Mouse (Mus musculus): ENCODE data around the gene Ugt1a6a. TPM values are rescaled to one million over a fixed set of nuclear protein-coding genes. Genes with fewer than 3 reads are reported as not detected.
"Not testable (repeated sequence)": the region's sequence is repeated elsewhere in the genome, so short reads cannot be mapped to it uniquely, and the experiment has no call there.

Ugt1a6a gene
- polyA plus RNA-seq, 1 experiment from 2014 or later: 7.9 TPM

DNA sequence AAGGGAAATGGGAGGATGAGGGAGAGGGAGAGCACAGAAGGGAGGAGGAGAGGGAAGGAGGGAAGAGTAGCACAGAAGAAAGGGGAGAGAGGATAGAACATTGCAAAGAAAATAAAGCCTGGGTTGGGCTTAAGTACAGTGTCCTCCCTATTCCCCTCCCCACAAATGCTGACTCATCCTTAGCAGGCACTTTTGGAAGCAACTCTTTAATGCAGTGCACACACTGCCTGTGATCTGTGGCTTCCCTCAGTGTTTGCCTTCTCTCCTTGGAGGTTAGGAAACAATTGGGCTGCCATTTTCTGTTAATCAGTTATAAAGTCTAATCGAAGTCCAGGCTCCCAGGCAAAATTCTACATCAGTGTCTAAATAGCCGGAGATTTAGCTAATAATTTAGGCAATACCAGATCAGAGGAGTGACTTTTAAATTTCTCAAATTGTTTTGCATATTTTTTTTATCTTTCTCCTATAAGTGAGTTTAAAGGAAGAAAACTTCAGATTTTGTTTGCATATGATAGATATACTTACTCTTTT is 25.5 kb upstream of the Ugt1a6a start:
- H3K4me3 ChIP-seq (replicated peaks); H3K4me2 ChIP-seq (replicated peaks); H3K27ac ChIP-seq; H3K9ac ChIP-seq; H3K36me3 ChIP-seq; H3K27me3 ChIP-seq (replicated peaks); H3K4me1 ChIP-seq (replicated peaks); H3K9me3 ChIP-seq: not testable (repeated sequence)
- 53% methylated on average over 2 of the region's 2 CpGs for WGBS
- peak; percentile 93 for ATAC-seq

GRCm38 (mm10) chr1:88109604-88110003 is 25.0 kb upstream of the Ugt1a6a start:
- not testable (repeated sequence) for ATAC-seq; H3K9me3 ChIP-seq; H3K36me3 ChIP-seq; H3K4me1 ChIP-seq (replicated peaks); H3K27ac ChIP-seq; H3K9ac ChIP-seq; H3K27me3 ChIP-seq (replicated peaks); H3K4me2 ChIP-seq (replicated peaks); H3K4me3 ChIP-seq (replicated peaks)
- 31% methylated on average over 2 of the region's 2 CpGs for WGBS

GRCm38 (mm10) chr1:88112769-88113168 is 21.8 kb upstream of the Ugt1a6a start:
- H3K27ac ChIP-seq; H3K4me2 ChIP-seq (replicated peaks); H3K27me3 ChIP-seq (replicated peaks); H3K9ac ChIP-seq; H3K9me3 ChIP-seq; ATAC-seq; H3K4me3 ChIP-seq (replicated peaks); H3K4me1 ChIP-seq (replicated peaks); H3K36me3 ChIP-seq: not testable (repeated sequence)
- WGBS: 93% methylated on average over 6 of the region's 6 CpGs

- peak; percentile 51; the same call in 1 of the 2 replicates for ATAC-seq
- H3K9ac ChIP-seq; H3K4me2 ChIP-seq (replicated peaks); H3K4me3 ChIP-seq (replicated peaks); H3K9me3 ChIP-seq; H3K4me1 ChIP-seq (replicated peaks); H3K36me3 ChIP-seq; H3K27me3 ChIP-seq (replicated peaks); H3K27ac ChIP-seq: not testable (repeated sequence)
- 10% methylated on average over 4 of the region's 4 CpGs for WGBS
These were observed 14.1 kb upstream of the Ugt1a6a start for GRCm38 (mm10) chr1:88120550-88120949.

- not testable (repeated sequence) for H3K36me3 ChIP-seq; H3K9ac ChIP-seq; H3K9me3 ChIP-seq; H3K4me2 ChIP-seq (replicated peaks); H3K4me1 ChIP-seq (replicated peaks); ATAC-seq; H3K27me3 ChIP-seq (replicated peaks); H3K27ac ChIP-seq; H3K4me3 ChIP-seq (replicated peaks)
- WGBS: no CpG with 5 or more reads among the region's 1 CpGs
These were observed 13.1 kb upstream of the Ugt1a6a start for GRCm38 (mm10) chr1:88121521-88121920.

DNA sequence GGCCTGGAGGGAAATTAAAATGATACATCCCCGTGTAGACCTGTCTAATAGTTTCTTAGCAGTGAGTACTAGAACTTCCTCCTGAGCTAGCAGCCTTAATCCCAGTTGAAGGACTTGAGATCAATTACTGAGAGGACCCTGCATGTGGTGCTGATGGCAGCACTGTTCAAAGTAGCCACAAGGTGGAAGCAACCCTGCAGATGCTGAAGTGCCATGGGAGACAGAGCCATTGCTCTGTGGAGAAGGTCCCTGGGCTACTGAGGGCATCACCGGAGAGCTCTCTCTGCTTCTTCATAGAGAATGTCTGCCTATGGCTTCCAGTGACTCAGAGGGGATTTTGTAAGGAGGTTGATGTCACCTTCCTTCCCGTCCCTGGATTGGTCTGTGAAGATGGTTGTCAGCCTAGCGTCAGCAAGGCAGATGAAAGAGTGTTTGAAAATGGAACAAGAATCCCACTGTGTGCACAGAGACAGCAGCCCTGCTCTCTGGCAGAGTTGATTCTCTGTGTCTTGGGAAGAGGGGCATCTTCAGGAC is 8.7 kb upstream of the Ugt1a6a start:
- not testable (repeated sequence) for H3K9ac ChIP-seq; H3K9me3 ChIP-seq; H3K27ac ChIP-seq; H3K4me3 ChIP-seq (replicated peaks); ATAC-seq; H3K36me3 ChIP-seq; H3K4me2 ChIP-seq (replicated peaks); H3K4me1 ChIP-seq (replicated peaks); H3K27me3 ChIP-seq (replicated peaks)
- 78% methylated on average over 4 of the region's 4 CpGs for WGBS

DNA sequence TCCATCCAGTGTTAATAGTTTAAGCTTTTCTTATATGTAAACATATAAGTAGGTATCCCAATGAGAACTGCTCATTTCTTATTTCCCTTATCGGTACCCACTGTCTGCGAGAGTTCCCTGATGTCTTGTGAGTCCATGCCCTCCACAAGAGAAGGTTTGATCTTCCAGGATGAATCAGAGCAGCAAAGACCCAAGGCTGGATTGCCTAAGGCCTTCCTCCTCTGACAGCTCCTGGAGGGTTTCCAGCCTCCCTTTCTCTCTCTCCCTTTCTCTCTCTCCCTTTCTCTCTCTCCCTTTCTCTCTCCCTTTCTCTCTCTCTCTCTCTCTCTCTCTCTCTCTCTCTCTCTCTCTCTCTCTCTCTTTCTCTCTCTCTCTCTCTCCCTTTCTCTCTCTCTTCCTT is 5.5 kb upstream of the Ugt1a6a start:
- H3K9ac ChIP-seq; ATAC-seq; H3K36me3 ChIP-seq; H3K27ac ChIP-seq; H3K4me2 ChIP-seq (replicated peaks); H3K4me1 ChIP-seq (replicated peaks); H3K27me3 ChIP-seq (replicated peaks); H3K9me3 ChIP-seq; H3K4me3 ChIP-seq (replicated peaks): not testable (repeated sequence)
- WGBS: 79% methylated on average over 2 of the region's 2 CpGs

- not testable (repeated sequence) for H3K9me3 ChIP-seq; H3K27me3 ChIP-seq (replicated peaks); H3K36me3 ChIP-seq; H3K4me3 ChIP-seq (replicated peaks); H3K4me2 ChIP-seq (replicated peaks); H3K27ac ChIP-seq; H3K9ac ChIP-seq
- WGBS: 59% methylated on average over 1 of the region's 1 CpGs
- H3K4me1 ChIP-seq (replicated peaks): peaks cover 10% of the 10 kb centered on the region
- peak; percentile 67 for ATAC-seq
These were observed 4.4 kb upstream of the Ugt1a6a start for GRCm38 (mm10) chr1:88130223-88130622.

DNA sequence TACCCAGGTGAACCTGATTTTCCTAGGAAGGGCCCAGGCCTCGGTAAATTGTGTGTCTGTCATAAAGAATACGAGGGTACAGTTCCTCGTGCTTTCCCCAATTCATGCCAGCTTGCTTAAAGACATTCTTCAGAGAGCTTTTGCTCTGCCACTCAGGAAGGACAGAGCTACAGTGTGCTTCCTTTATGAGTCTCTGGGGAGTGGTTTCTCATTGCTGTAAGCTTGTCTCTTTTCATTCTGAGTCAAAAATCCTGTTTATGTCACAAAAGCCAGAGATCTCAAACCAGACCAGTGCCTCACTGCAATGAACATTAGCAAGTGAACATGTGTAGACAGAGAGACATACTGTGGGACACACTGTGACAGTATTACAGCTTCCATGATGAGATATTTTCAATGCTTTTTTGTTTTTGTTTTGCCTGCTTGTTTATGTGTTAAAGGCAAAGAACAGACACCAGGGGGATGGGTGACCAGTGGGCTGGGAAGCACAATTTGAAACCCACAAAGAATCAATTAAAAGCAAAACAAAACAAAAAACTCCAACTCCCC is 627 bp upstream of the Ugt1a6a start:
- H3K27ac ChIP-seq: peak overlapping the region; percentile 61; the same call in 1 of the 2 replicates
- 64% methylated on average over 3 of the region's 3 CpGs for WGBS
- no peak for ATAC-seq

DNA sequence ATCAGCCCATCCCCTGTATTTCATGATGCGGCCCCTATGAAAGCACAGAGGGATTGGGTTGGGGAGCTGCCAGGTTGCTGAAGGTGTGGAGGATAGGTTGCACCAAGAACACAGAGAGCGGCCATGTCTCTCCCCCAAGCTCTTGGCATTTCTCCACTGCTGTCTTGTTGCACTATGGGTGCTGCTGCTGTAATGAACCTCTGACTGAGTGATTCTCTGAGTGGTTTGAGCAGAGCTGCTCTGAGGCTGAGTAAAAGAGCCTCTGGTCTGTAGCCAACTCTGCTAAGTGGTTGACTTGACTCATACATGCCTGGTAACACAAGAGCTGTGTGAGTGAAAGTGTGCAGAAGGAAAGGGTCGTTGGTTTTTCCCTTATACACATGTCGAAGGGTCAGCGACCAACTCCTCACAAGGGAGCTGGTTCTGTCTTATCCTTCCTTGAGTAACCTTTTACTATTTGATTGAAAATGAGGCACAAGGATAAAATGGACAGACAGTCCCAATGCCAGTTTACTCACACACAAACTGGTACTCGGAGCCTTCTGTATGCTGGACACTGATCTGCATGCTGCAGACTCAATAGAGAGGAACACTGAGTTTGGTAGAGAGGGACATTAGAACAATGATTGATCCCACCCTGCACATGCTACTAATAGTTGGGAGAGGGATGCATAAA is 758 bp downstream of the Ugt1a6a start:
- H3K4me3 ChIP-seq (replicated peaks): not testable (repeated sequence)
- 85% methylated on average over 6 of the region's 6 CpGs for WGBS

More for the DNA sequence above, 627 bp upstream of the Ugt1a6a start:
- Histone ChIP-seq H3K4me2 (replicated peaks) (no peak overlapping the region), H3K9ac (no peak overlapping the region), H3K27me3 (replicated peaks) (no peaks in the 10 kb centered on the region), H3K4me1 (replicated peaks) (peaks cover 10% of the 10 kb centered on the region), H3K36me3 (no peaks in the 10 kb centered on the region), H3K4me3 (replicated peaks) (no peak overlapping the region), H3K9me3 (no peaks in the 10 kb centered on the region)

DNA sequence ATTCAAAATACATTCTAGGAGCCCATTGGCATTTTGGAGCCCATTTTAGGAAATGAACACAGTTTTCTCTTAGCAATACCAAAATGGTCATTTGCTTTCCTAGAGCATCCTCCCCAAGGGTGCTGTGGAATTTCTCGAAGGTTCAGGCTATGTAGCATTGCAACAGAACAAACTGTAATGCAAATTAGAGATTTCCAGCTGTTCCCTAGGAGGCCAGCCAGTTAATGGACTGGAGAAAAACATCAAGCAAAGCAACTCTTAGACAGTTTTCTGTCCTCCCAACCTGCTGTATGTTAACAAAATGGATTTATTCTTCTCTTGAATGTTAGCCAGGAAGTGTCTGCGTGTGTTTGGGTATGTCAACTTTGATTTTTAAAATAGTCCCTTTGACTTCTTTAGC is 2.0 kb downstream of the Ugt1a6a start:
- H3K4me3 ChIP-seq (replicated peaks): no peak overlapping the region
- 81% methylated on average over 2 of the region's 2 CpGs for WGBS
- H3K4me2 ChIP-seq (replicated peaks): no peak overlapping the region
- H3K36me3 ChIP-seq: no peaks in the 10 kb centered on the region
- H3K9ac ChIP-seq: no peak overlapping the region
- H3K9me3 ChIP-seq: no peaks in the 10 kb centered on the region
- ATAC-seq: no peak
- H3K27ac ChIP-seq: no peak overlapping the region
- H3K27me3 ChIP-seq (replicated peaks): no peaks in the 10 kb centered on the region
- H3K4me1 ChIP-seq (replicated peaks): peaks cover 10% of the 10 kb centered on the region

More for the DNA sequence above, 758 bp downstream of the Ugt1a6a start:
- peaks cover 10% of the 10 kb centered on the region for H3K4me1 ChIP-seq (replicated peaks)
- H3K4me2 ChIP-seq (replicated peaks); H3K9ac ChIP-seq; H3K27ac ChIP-seq; H3K36me3 ChIP-seq; H3K9me3 ChIP-seq; H3K27me3 ChIP-seq (replicated peaks); ATAC-seq: not testable (repeated sequence)

GRCm38 (mm10) chr1:88137264-88137663 is 2.7 kb downstream of the Ugt1a6a start:
- Histone ChIP-seq H3K4me3 (replicated peaks) (no peak overlapping the region), H3K9ac (no peak overlapping the region), H3K4me2 (replicated peaks) (no peak overlapping the region), H3K36me3 (no peaks in the 10 kb centered on the region), H3K9me3 (no peaks in the 10 kb centered on the region), H3K4me1 (replicated peaks) (peaks cover 10% of the 10 kb centered on the region), H3K27ac (no peak overlapping the region), H3K27me3 (replicated peaks) (no peaks in the 10 kb centered on the region)
- no peak for ATAC-seq
- 74% methylated on average over 3 of the region's 3 CpGs for WGBS

GRCm38 (mm10) chr1:88138145-88138544 is 3.5 kb downstream of the Ugt1a6a start:
- Histone ChIP-seq H3K4me1 (replicated peaks) (peaks cover 10% of the 10 kb centered on the region), H3K27ac (no peak overlapping the region), H3K9ac (no peak overlapping the region), H3K9me3 (no peaks in the 10 kb centered on the region), H3K4me3 (replicated peaks) (no peak overlapping the region), H3K27me3 (replicated peaks) (no peaks in the 10 kb centered on the region), H3K4me2 (replicated peaks) (no peak overlapping the region), H3K36me3 (no peaks in the 10 kb centered on the region)
- peak; percentile 61 for ATAC-seq
- 64% methylated on average over 1 of the region's 1 CpGs for WGBS
